Mouse (Mus musculus) kidney, adult 2 months (tissue): ENCODE measurements around the gene Stam. TPM values are rescaled to one million over a fixed set of nuclear protein-coding genes. Genes with fewer than 3 reads are reported as not detected.

Experiments used
- DNase-seq: peaks from one replicate; pipeline ENCODE4 v3.0.0; 2021
- H3K27ac ChIP-seq: fragments of 200-500 bp; 2 replicates; pipeline ENCODE4 v1.5.1; 2012; ENCODE audit warnings: low read depth, low read length, control low read depth, inconsistent platforms; ENCODE audit not compliant: insufficient read depth
- H3K27me3 ChIP-seq: fragments of 200-500 bp; replicated peaks from 2 replicates; pipeline ENCODE4 v1.6.1; 2012; ENCODE audit warnings: mild to moderate bottlenecking, moderate library complexity, low read length, inconsistent platforms; ENCODE audit not compliant: control insufficient read depth, insufficient read depth
- H3K36me3 ChIP-seq: fragments of 200-500 bp; 2 replicates; pipeline ENCODE4 v1.6.1; 2012; ENCODE audit warnings: mild to moderate bottlenecking, moderate library complexity, low read length, inconsistent platforms; ENCODE audit not compliant: control insufficient read depth, insufficient read depth
- H3K4me1 ChIP-seq: fragments of 200-500 bp; 2 replicates; pipeline ENCODE4 v1.6.1; 2011; ENCODE audit warnings: low read length; ENCODE audit not compliant: control insufficient read depth, insufficient read depth
- H3K4me3 ChIP-seq: fragments of 200-500 bp; 2 replicates; pipeline ENCODE4 v1.5.1; 2011; ENCODE audit warnings: mild to moderate bottlenecking, low read depth, low read length, control low read depth; ENCODE audit not compliant: insufficient read depth
- CTCF ChIP-seq: fragments of 200-500 bp; conservative IDR thresholded peaks from 2 replicates; pipeline ENCODE4 v1.5.1; 2011; ENCODE audit warnings: low read depth, mild to moderate bottlenecking, control low read depth, low read length, moderate library complexity, mixed read lengths; ENCODE audit not compliant: insufficient read depth, insufficient read length
- POLR2A ChIP-seq: fragments of 200-500 bp; IDR thresholded peaks from one replicate; pipeline ENCODE4 v1.6.1; 2011; ENCODE audit warnings: low read depth, low read length, control low read depth
- WGBS: fragments of 180-500 bp; shearing (Covaris S2); methylation state at CpG from one replicate; pipeline ENCODE4 v1.1.7; 2018; 5-methylcytosine and 5-hydroxymethylcytosine counted together
- polyA plus RNA-seq: library from polyadenylated mRNA; depleted of rRNA; stranded (reverse); fragments of >200 nt; gene quantifications from 2 replicates; pipeline ENCODE4 v1.2.3, GENCODE M21; 2012

Stam gene
- polyA plus RNA-seq, 1 experiment, result 14.2 TPM

DNA sequence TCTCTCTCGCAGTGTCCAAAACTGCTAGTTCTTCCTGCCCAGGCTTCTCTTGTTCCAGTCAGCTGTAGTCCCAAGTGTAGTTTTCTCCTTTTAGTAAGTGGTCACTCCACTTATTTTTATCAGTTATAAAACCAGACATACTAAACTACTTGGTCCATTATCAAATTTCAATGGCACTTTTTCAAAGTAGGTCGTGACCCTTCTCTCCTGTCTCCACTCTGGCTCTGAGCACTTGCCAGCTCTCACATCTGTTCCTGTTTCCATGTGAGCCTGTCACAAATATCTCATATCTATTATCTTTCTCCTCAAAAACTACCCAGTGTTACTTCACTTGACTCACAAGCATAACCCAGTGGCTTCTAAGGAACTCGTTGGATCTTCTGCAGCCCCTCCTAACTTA lies 71.4 kb downstream of the Stam start:
- WGBS, result 65% methylated on average over 3 of the region's 3 CpGs
- DNase-seq, result no peak
- H3K27me3 ChIP-seq, result no peaks in the 10 kb centered on the region

GRCm38 (mm10) chr2:14146913-14147312 lies 73.0 kb downstream of the Stam start:
- 82% methylated on average over 2 of the region's 2 CpGs for WGBS
- Histone ChIP-seq H3K4me3 (no peak overlapping the region), H3K36me3 (peaks cover 1% of the 10 kb centered on the region; the same call in 1 of the 2 replicates), H3K4me1 (no peaks in the 10 kb centered on the region), H3K27me3 (no peaks in the 10 kb centered on the region), H3K27ac (no peak overlapping the region)
- TF ChIP-seq CTCF, result no peak
- TF ChIP-seq POLR2A, result no peak
- DNase-seq, result no peak

More for the DNA sequence above, 71.4 kb downstream of the Stam start:
- TF ChIP-seq CTCF, result no peak
- no peak for TF ChIP-seq POLR2A
- H3K27ac ChIP-seq, result no peak overlapping the region
- H3K36me3 ChIP-seq, result peaks cover 1% of the 10 kb centered on the region; the same call in 1 of the 2 replicates
- H3K4me1 ChIP-seq, result no peaks in the 10 kb centered on the region
- no peak overlapping the region for H3K4me3 ChIP-seq

DNA sequence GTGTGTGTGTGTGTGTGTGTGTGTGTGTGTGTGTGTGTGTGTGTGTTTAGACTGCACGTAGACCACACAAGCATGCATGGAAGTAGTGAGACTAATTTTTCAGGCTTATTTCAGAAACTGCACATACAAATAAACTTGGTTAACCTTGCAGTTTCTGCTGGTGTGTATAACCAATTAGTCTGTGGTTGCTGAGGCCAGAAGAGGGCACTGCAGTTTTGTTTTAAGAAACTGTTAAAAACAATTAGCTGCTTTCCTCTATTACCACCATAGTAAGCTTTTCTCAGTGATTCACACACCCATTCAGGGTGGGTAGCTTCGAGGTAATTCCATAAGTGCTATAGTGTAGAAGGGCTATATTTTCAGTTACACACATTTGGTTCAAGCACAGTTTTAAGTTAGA lies 76.9 kb downstream of the Stam start:
- no peak overlapping the region for H3K27ac ChIP-seq
- peak; percentile 18 for DNase-seq
- 80% methylated on average over 2 of the region's 2 CpGs for WGBS
- H3K36me3 ChIP-seq, result peaks cover 1% of the 10 kb centered on the region; the same call in 1 of the 2 replicates
- no peak for TF ChIP-seq POLR2A
- TF ChIP-seq CTCF, result no peak
- H3K27me3 ChIP-seq, result no peaks in the 10 kb centered on the region
- no peak overlapping the region for H3K4me3 ChIP-seq
- no peaks in the 10 kb centered on the region for H3K4me1 ChIP-seq

DNA sequence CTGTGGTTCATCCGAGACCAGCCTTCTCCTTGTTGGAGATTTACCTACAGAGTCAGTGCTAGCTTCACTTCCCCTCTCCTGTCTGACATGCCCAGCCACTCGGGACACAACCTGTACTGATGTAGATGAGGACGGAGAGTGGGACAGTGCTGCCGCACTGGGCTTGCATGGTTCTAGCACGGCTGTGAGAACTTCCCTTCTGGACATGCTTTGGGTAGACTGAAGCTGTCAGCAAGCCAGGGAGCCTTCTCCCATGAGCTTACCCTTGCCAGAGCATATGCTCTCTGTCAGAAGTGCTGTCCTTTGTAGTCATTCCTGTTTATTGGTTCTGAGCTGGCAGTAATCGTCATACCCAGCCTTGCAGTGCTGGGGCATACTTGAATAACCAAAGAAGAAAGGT lies 78.0 kb downstream of the Stam start:
- Histone ChIP-seq H3K27ac (no peak overlapping the region), H3K4me3 (no peak overlapping the region), H3K4me1 (no peaks in the 10 kb centered on the region), H3K36me3 (peaks cover 1% of the 10 kb centered on the region; the same call in 1 of the 2 replicates), H3K27me3 (no peaks in the 10 kb centered on the region)
- DNase-seq, result no peak
- TF ChIP-seq POLR2A (no peak), CTCF (no peak)
- 93% methylated on average over 6 of the region's 6 CpGs for WGBS

DNA sequence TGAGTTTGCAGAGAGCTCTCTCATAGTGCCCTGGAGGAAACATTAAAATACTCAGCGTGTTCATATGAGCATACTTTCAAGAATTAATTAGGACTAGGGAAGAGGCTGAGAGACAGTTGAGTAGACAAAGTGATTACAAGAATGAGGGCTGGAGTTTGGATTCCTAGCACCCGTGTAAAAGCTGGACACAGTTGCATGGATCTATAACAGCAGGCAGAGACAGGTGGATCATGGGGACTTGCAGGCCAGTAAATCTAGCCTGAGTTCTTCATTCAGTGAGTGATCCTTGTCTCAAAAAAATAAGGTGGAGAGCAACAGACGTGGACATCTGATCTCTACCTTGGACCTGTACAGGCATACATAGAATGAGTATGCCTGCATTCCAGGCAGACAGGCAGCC lies 85.1 kb downstream of the Stam start:
- no peak overlapping the region for H3K27ac ChIP-seq
- DNase-seq, result no peak
- H3K4me1 ChIP-seq, result no peaks in the 10 kb centered on the region
- no peak overlapping the region for H3K4me3 ChIP-seq
- WGBS, result 49% methylated on average over 3 of the region's 3 CpGs
- TF ChIP-seq POLR2A (no peak), CTCF (no peak)
- H3K27me3 ChIP-seq, result no peaks in the 10 kb centered on the region
- no peaks in the 10 kb centered on the region for H3K36me3 ChIP-seq

GRCm38 (mm10) chr2:14159756-14160155 lies 85.9 kb downstream of the Stam start:
- no peak for DNase-seq
- H3K27me3 ChIP-seq, result no peaks in the 10 kb centered on the region
- TF ChIP-seq POLR2A (no peak), CTCF (0 out of 2 replicates have a peak, but pooled peaks have one; percentile 3)
- no peaks in the 10 kb centered on the region for H3K4me1 ChIP-seq
- H3K36me3 ChIP-seq, result no peaks in the 10 kb centered on the region
- 67% methylated on average over 2 of the region's 2 CpGs for WGBS
- H3K27ac ChIP-seq, result no peak overlapping the region
- no peak overlapping the region for H3K4me3 ChIP-seq

DNA sequence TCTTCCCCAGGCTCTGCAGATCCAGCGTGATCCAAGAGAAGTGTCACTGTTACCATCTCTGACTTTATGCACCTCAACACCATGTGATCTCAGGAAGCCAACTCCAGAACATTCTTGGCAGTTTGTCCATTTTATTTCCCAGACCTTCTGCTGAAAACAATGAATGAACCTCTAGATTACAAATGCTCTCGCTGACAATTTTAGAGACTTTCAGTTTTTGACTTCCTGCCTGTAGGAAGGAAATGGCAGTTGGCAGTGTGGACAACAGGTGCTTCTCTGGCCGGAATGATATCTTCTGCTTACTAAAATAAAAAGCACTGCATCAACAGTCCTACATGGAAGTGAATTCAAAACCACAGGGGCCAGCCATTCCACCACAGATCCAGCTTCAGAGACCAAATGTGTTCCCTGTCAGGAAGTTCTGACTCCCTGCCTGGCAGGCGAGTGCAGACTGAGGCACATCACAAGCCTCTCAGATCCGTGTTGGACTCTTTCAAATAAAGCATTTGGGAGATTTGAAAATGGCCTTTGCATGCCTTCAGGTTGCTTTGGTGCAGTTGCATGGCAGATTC lies 90.6 kb downstream of the Stam start:
- WGBS, result 70% methylated on average over 5 of the region's 5 CpGs
- Histone ChIP-seq H3K27ac (no peak overlapping the region), H3K36me3 (no peaks in the 10 kb centered on the region), H3K4me3 (no peak overlapping the region), H3K27me3 (no peaks in the 10 kb centered on the region), H3K4me1 (no peaks in the 10 kb centered on the region)
- TF ChIP-seq POLR2A (no peak), CTCF (no peak)
- peak; percentile 36 for DNase-seq
